In the genomic region with DNA sequence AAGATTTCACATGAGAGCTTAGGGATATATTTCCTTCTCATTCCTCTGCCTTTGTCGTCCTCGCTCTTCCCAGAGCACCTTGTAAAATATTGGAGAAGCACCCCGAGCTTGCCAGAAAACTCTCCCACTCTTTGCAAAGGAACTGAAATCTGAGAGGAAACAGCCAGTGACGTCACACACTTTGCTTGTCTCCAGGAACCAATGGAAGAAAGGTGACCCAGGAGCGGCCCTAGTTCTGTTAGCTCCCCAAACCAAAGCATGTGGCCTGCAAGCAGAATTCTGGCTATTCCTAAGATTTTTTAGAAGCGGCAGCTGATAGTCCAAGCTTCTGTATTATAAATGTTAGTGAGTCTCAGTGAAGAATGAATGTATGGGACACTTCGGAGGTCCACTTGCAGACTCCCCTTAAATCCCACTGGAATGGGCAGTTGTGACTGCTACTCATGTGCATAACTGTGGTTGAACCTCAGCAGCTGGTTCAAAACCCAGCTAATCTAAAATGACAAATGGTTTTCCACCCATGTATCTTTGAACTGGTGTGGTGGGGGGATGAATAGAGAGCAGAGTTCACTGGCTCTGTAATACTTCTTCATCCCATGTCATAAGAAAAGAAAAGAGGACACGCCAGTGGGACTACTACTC, we compare ENCODE assay signal across 12 mouse cellular contexts. TPM values are rescaled to one million over a fixed set of nuclear protein-coding genes. Genes with fewer than 3 reads are reported as not detected.
A peak's percentile ranks its signal among the peaks of the same experiment; 100 is the strongest.
DNase-seq lines count a peak whose midpoint lies in the region; ATAC-seq and TF ChIP-seq lines count a peak whose summit lies in the region.
"Had no signal": no experiment of that assay in that cellular context is flagged by ENCODE, and none has a peak within 500 bp of the region (broad histone marks: within the 10 kb centered on the region; RNA-seq: fewer than 3 reads in every experiment).

No protein-coding gene starts in this region.

- no peak overlapping the region for H3K9ac ChIP-seq in forebrain, embryonic 12.5 days
- H3K9ac ChIP-seq in forebrain, embryonic 15.5 days (replicated peaks): no peak overlapping the region
- no peak overlapping the region for H3K9ac ChIP-seq in lung, embryonic 14.5 days
- no peak overlapping the region for H3K9ac ChIP-seq in limb, embryonic 12.5 days (replicated peaks)
- peak overlapping the region; percentile 85 for H3K9ac ChIP-seq in neural tube, embryonic 13.5 days
- H3K9ac ChIP-seq: liver, embryonic 13.5 days had no signal

- peaks cover 66% of the 10 kb centered on the region for H3K4me1 ChIP-seq in forebrain, embryonic 12.5 days
- H3K4me1 ChIP-seq in forebrain, embryonic 15.5 days: peaks cover 48% of the 10 kb centered on the region
- peaks cover 15% of the 10 kb centered on the region; the same call in 1 of the 2 replicates for H3K4me1 ChIP-seq in lung, embryonic 14.5 days (ENCODE audit: insufficient read depth)
- H3K4me1 ChIP-seq in limb, embryonic 12.5 days (replicated peaks): peaks cover 62% of the 10 kb centered on the region
- peaks cover 84% of the 10 kb centered on the region for H3K4me1 ChIP-seq in neural tube, embryonic 13.5 days (replicated peaks)

- H3K4me2 ChIP-seq in forebrain, embryonic 12.5 days: peak overlapping the region; percentile 95
- no peak overlapping the region for H3K4me2 ChIP-seq in forebrain, embryonic 15.5 days (replicated peaks)
- H3K4me2 ChIP-seq in lung, embryonic 14.5 days: no peak overlapping the region
- H3K4me2 ChIP-seq in limb, embryonic 12.5 days: peak overlapping the region; percentile 84
- peak overlapping the region; percentile 92 for H3K4me2 ChIP-seq in neural tube, embryonic 13.5 days

- H3K27ac ChIP-seq in forebrain, embryonic 12.5 days: no peak overlapping the region
- no peak overlapping the region for H3K27ac ChIP-seq in forebrain, embryonic 15.5 days (replicated peaks)
- no peak overlapping the region for H3K27ac ChIP-seq in lung, embryonic 14.5 days (ENCODE audit: low read depth)
- H3K27ac ChIP-seq in limb, embryonic 12.5 days: no peak overlapping the region
- H3K27ac ChIP-seq in neural tube, embryonic 13.5 days (replicated peaks): peak overlapping the region; percentile 93
- H3K27ac ChIP-seq: heart, adult 2 months; liver, embryonic 13.5 days had no signal

- H3K27me3 ChIP-seq in forebrain, embryonic 12.5 days: peaks cover 64% of the 10 kb centered on the region
- peaks cover 27% of the 10 kb centered on the region for H3K27me3 ChIP-seq in forebrain, embryonic 15.5 days
- peaks cover 37% of the 10 kb centered on the region for H3K27me3 ChIP-seq in lung, embryonic 14.5 days (ENCODE audit: insufficient read depth, low read length)
- peaks cover 67% of the 10 kb centered on the region for H3K27me3 ChIP-seq in limb, embryonic 12.5 days
- no peaks in the 10 kb centered on the region; the same call in 1 of the 2 replicates for H3K27me3 ChIP-seq in neural tube, embryonic 13.5 days

- H3K9me3 ChIP-seq in forebrain, embryonic 12.5 days: no peaks in the 10 kb centered on the region
- H3K9me3 ChIP-seq in forebrain, embryonic 15.5 days: no peaks in the 10 kb centered on the region
- no peaks in the 10 kb centered on the region for H3K9me3 ChIP-seq in lung, embryonic 14.5 days (ENCODE audit: low read depth, low read length)
- H3K9me3 ChIP-seq in limb, embryonic 12.5 days: no peaks in the 10 kb centered on the region
- H3K9me3 ChIP-seq in neural tube, embryonic 13.5 days: no peaks in the 10 kb centered on the region
- H3K9me3 ChIP-seq: liver, embryonic 13.5 days had no signal

- intact Hi-C loops in heart, postnatal 36 days (cut with DNase I): no loop called here

- peak; percentile 66 for DNase-seq in lung, embryonic 14.5 days
- DNase-seq in lung, postnatal 4 days: no peak
- no peak for DNase-seq in urinary bladder, adult 2 months (ENCODE audit: low spot score)
- no peak for DNase-seq in heart, postnatal 36 days
- DNase-seq: liver, embryonic 13.5 days had no signal

- H3K4me3 ChIP-seq in forebrain, embryonic 12.5 days (replicated peaks): no peak overlapping the region
- no peak overlapping the region for H3K4me3 ChIP-seq in forebrain, embryonic 15.5 days
- H3K4me3 ChIP-seq in lung, embryonic 14.5 days (ENCODE audit: low read depth, low read length): no peak overlapping the region
- H3K4me3 ChIP-seq in limb, embryonic 12.5 days (replicated peaks): no peak overlapping the region
- H3K4me3 ChIP-seq in neural tube, embryonic 13.5 days: peak overlapping the region; percentile 67
- H3K4me3 ChIP-seq: erythroblast, embryonic 14.5 days; heart, adult 2 months had no signal

- no peak for ATAC-seq in forebrain, embryonic 12.5 days (ENCODE audit: low FRiP score)
- ATAC-seq in forebrain, embryonic 15.5 days (replicated peaks): no peak
- no peak for ATAC-seq in lung, embryonic 14.5 days (ENCODE audit: insufficient read depth)
- ATAC-seq in limb, embryonic 12.5 days (ENCODE audit: insufficient number of reproducible peaks, insufficient read depth, low FRiP score, low TSS enrichment, low read depth): no peak
- no peak for ATAC-seq in neural tube, embryonic 13.5 days (ENCODE audit: low read depth)

- H3K36me3 ChIP-seq in forebrain, embryonic 12.5 days (replicated peaks): no peaks in the 10 kb centered on the region
- H3K36me3 ChIP-seq in forebrain, embryonic 15.5 days: no peaks in the 10 kb centered on the region
- no peaks in the 10 kb centered on the region for H3K36me3 ChIP-seq in lung, embryonic 14.5 days (ENCODE audit: insufficient read depth)
- no peaks in the 10 kb centered on the region for H3K36me3 ChIP-seq in limb, embryonic 12.5 days
- peaks cover 11% of the 10 kb centered on the region for H3K36me3 ChIP-seq in neural tube, embryonic 13.5 days
- H3K36me3 ChIP-seq: liver, embryonic 13.5 days had no signal

- no peak for TF ChIP-seq CTCF in lung, embryonic 14.5 days (IDR thresholded peaks at IDR 0.05; ENCODE audit: low read depth)

- WGBS in forebrain, embryonic 12.5 days: 49% methylated on average over 8 of the region's 8 CpGs
- 59% methylated on average over 8 of the region's 8 CpGs for WGBS in forebrain, embryonic 15.5 days
- 44% methylated on average over 8 of the region's 8 CpGs for WGBS in lung, embryonic 14.5 days
- WGBS in limb, embryonic 12.5 days: 35% methylated on average over 8 of the region's 8 CpGs
- 44% methylated on average over 8 of the region's 8 CpGs for WGBS in neural tube, embryonic 13.5 days

RNA-seq across cellular contexts. Expression of a gene that starts 3.4 kb away (rescaled TPM):
- 16.7 and 23.9 TPM in 2 replicates for polyA plus RNA-seq in forebrain, embryonic 12.5 days (2016; fragmentation: Nextera tagmentation; extraction: Ambion mirVana)
- 12.1 and 12.6 TPM in 2 replicates for polyA plus RNA-seq in forebrain, embryonic 15.5 days (2015; fragmentation: Nextera tagmentation; extraction: Ambion mirVana)
- 6.7 and 7.7 TPM in 2 replicates for polyA plus RNA-seq in lung, embryonic 14.5 days (2014; fragmentation: Nextera tagmentation; extraction: Ambion mirVana)
- 15.5 and 17.0 TPM in 2 replicates for polyA plus RNA-seq in limb, embryonic 12.5 days (2016; fragmentation: Nextera tagmentation; extraction: Ambion mirVana)
- 72.7 and 83.3 TPM in 2 replicates for polyA plus RNA-seq in neural tube, embryonic 13.5 days (2015; fragmentation: Nextera tagmentation; extraction: Ambion mirVana)
- polyA plus RNA-seq in urinary bladder, adult 2 months (2012; rRNA removed): 4.7 and 6.4 TPM in 2 replicates
- total RNA-seq in heart, postnatal 36 days (2021): 1 to 10 TPM; 3.6 to 4.7 TPM
- polyA plus RNA-seq: erythroblast, embryonic 14.5 days had no signal

RNA-seq across cellular contexts. Expression of a gene that starts 59.5 kb away (rescaled TPM):
- not detected in 2 replicates for polyA plus RNA-seq in forebrain, embryonic 12.5 days (2016; fragmentation: Nextera tagmentation; extraction: Ambion mirVana)
- not detected in 2 replicates for polyA plus RNA-seq in forebrain, embryonic 15.5 days (2015; fragmentation: Nextera tagmentation; extraction: Ambion mirVana)
- polyA plus RNA-seq in lung, embryonic 14.5 days (2014; fragmentation: Nextera tagmentation; extraction: Ambion mirVana): not detected in 2 replicates
- not detected in 2 replicates for polyA plus RNA-seq in limb, embryonic 12.5 days (2016; fragmentation: Nextera tagmentation; extraction: Ambion mirVana)
- polyA plus RNA-seq in neural tube, embryonic 13.5 days (2015; fragmentation: Nextera tagmentation; extraction: Ambion mirVana): not detected in 2 replicates
- polyA plus RNA-seq in urinary bladder, adult 2 months (2012; rRNA removed): not detected in 2 replicates
- not detected for total RNA-seq in heart, postnatal 36 days (2021)
- total RNA-seq: heart, adult 2 months had no signal
- polyA plus RNA-seq: erythroblast, embryonic 14.5 days; heart, adult 2 months; large intestine, adult 2 months; liver, embryonic 13.5 days had no signal

Comparison
In these comparisons a context has a peak if more than half of its experiments do, and no peak if none do; other contexts are left out.
1. H3K4me2 ChIP-seq: peak in forebrain, embryonic 12.5 days (single experiment), limb, embryonic 12.5 days (single experiment) and neural tube, embryonic 13.5 days (single experiment); none in forebrain, embryonic 15.5 days (single experiment) and lung, embryonic 14.5 days (single experiment).